Mouse (Mus musculus) thymus, adult 2 months (tissue): Measurements from ENCODE around the gene Arhgef40. TPM values are rescaled to one million over a fixed set of nuclear protein-coding genes. Genes with fewer than 3 reads are reported as not detected.

Source experiments
- polyA plus RNA-seq: library from polyadenylated mRNA; depleted of rRNA; stranded (reverse); fragments of >200 nt; gene quantifications from 2 replicates; pipeline ENCODE4 v1.2.3, GENCODE M21; 2012; rRNA removed

Gene Arhgef40
- polyA plus RNA-seq, 1 experiment, result 62.3 TPM

Other genes starting within 250 kb of the Arhgef40 start
- gene Ang4, start 211.1 kb upstream of the Arhgef40 start, polyA plus RNA-seq, result 1.0 and 2.1 TPM in 2 replicates
- gene AY358078, start 184.7 kb upstream of the Arhgef40 start, polyA plus RNA-seq, result not detected in 2 replicates
- gene Ear6, start 131.0 kb upstream of the Arhgef40 start, polyA plus RNA-seq, result 0.82 and 1.8 TPM in 2 replicates
- gene Mettl17, start 99.9 kb upstream of the Arhgef40 start, polyA plus RNA-seq, result 50.4 and 56.7 TPM in 2 replicates
- gene Slc39a2, start 91.8 kb upstream of the Arhgef40 start, polyA plus RNA-seq, result 0.84 and 1.5 TPM in 2 replicates
- 85.1 and 178 TPM in 2 replicates for gene Ndrg2, start 70.6 kb upstream of the Arhgef40 start, polyA plus RNA-seq
- gene Tppp2, start 66.3 kb upstream of the Arhgef40 start, polyA plus RNA-seq, result not detected in 2 replicates
- not detected in 2 replicates for gene Rnase13, start 61.9 kb upstream of the Arhgef40 start, polyA plus RNA-seq
- 2.9 TPM in 2 replicates for gene Tmem253, start 30.9 kb downstream of the Arhgef40 start, polyA plus RNA-seq
- 253 and 269 TPM in 2 replicates for gene Zfp219, start 36.0 kb downstream of the Arhgef40 start, polyA plus RNA-seq
- gene Olfr221, start 57.7 kb downstream of the Arhgef40 start, polyA plus RNA-seq, result not detected in 2 replicates
- 163 and 171 TPM in 2 replicates for gene Hnrnpc, start 119.3 kb downstream of the Arhgef40 start, polyA plus RNA-seq
- 3.1 and 3.9 TPM in 2 replicates for gene Rpgrip1, start 126.0 kb downstream of the Arhgef40 start, polyA plus RNA-seq
- gene Supt16, start 212.7 kb downstream of the Arhgef40 start, polyA plus RNA-seq, result 19.1 and 22.8 TPM in 2 replicates